Mouse (Mus musculus): ENCODE results near the gene Npdc1. TPM values are rescaled to one million over a fixed set of nuclear protein-coding genes. Genes with fewer than 3 reads are reported as not detected.

The Npdc1 gene
- total RNA-seq (2021): 10 to 100 TPM; 41.2 to 45.9 TPM
- long read RNA-seq, experiment 1, transcript Npdc1-202 (9 exons, 1,485 nt): major isoform, 42 of 46 reads
- long read RNA-seq, experiment 1, partial matches to known transcripts: 1 of 46 reads
- long read RNA-seq, experiment 1, other reads (novel, unspliced or antisense): 2 of 46 reads
- long read RNA-seq, experiment 2, transcript Npdc1-202 (9 exons, 1,485 nt): major isoform, 35 of 47 reads
- long read RNA-seq, experiment 2, partial matches to known transcripts: 0 of 47 reads
- long read RNA-seq, experiment 2, other reads (novel, unspliced or antisense): 11 of 47 reads

- DNase-seq (ENCODE audit: low spot score in 2 of 2): no peak
Observed at GRCm38 (mm10) chr2:25399051-25399450, at the start of gene Npdc1. TSS of gene Npdc1 (plus strand) at chr2:25399351.

GRCm38 (mm10) chr2:25349499-25349898 is 49.7 kb upstream of the Npdc1 start:
- no peak for DNase-seq (ENCODE audit: low spot score in 2 of 2)

GRCm38 (mm10) chr2:25350701-25351100 is 48.5 kb upstream of the Npdc1 start:
- DNase-seq (ENCODE audit: low spot score in 2 of 2): peak in 1 of 2 experiments; percentile 6

- no peak for DNase-seq (ENCODE audit: low spot score in 2 of 2)
Observed at GRCm38 (mm10) chr2:25354211-25354610, 44.9 kb upstream of the Npdc1 start.

GRCm38 (mm10) chr2:25355419-25356066 is 43.6 kb upstream of the Npdc1 start:
- no peak for DNase-seq (ENCODE audit: low spot score in 2 of 2)

- peak; percentile 53 to 81 for DNase-seq (ENCODE audit: low spot score in 2 of 2)
Observed at GRCm38 (mm10) chr2:25356208-25357079, 42.7 kb upstream of the Npdc1 start, which contains the start of gene Dpp7. TSS of gene Dpp7 (minus strand) at chr2:25356359.

GRCm38 (mm10) chr2:25359848-25360247 is 39.3 kb upstream of the Npdc1 start:
- no peak for DNase-seq (ENCODE audit: low spot score in 2 of 2)

GRCm38 (mm10) chr2:25363478-25364178 is 35.5 kb upstream of the Npdc1 start:
- no peak for DNase-seq (ENCODE audit: low spot score in 2 of 2)

GRCm38 (mm10) chr2:25364313-25364712 is 34.8 kb upstream of the Npdc1 start:
- DNase-seq (ENCODE audit: low spot score in 2 of 2): no peak

- DNase-seq (ENCODE audit: low spot score in 2 of 2): no peak
Observed at GRCm38 (mm10) chr2:25364761-25365090, 34.4 kb upstream of the Npdc1 start.

- DNase-seq (ENCODE audit: low spot score in 2 of 2): peak; percentile 75 to 86
Observed at GRCm38 (mm10) chr2:25365091-25365761, 33.9 kb upstream of the Npdc1 start, which contains the start of gene Uap1l1. TSS of gene Uap1l1 (minus strand) at chr2:25365682.

GRCm38 (mm10) chr2:25369996-25370395 is 29.2 kb upstream of the Npdc1 start:
- DNase-seq (ENCODE audit: low spot score in 2 of 2): no peak

GRCm38 (mm10) chr2:25371764-25372643 is 27.1 kb upstream of the Npdc1 start, which contains the start of gene Sapcd2:
TSS of gene Sapcd2 (plus strand) at chr2:25372321.
- peak; percentile 60 to 82 for DNase-seq (ENCODE audit: low spot score in 2 of 2)

- DNase-seq (ENCODE audit: low spot score in 2 of 2): no peak
Observed at GRCm38 (mm10) chr2:25372644-25373391, 26.3 kb upstream of the Npdc1 start.

GRCm38 (mm10) chr2:25373431-25373830 is 25.7 kb upstream of the Npdc1 start:
- DNase-seq (ENCODE audit: low spot score in 2 of 2): no peak

- peak in 1 of 2 experiments; percentile 53 for DNase-seq (ENCODE audit: low spot score in 2 of 2)
Observed at GRCm38 (mm10) chr2:25376589-25376988, 22.6 kb upstream of the Npdc1 start.

GRCm38 (mm10) chr2:25384492-25384891 is 14.7 kb upstream of the Npdc1 start:
- DNase-seq (ENCODE audit: low spot score in 2 of 2): no peak

GRCm38 (mm10) chr2:25391266-25391665 is 7.9 kb upstream of the Npdc1 start:
- DNase-seq (ENCODE audit: low spot score in 2 of 2): no peak
